8 mouse cellular contexts compared by ENCODE assay signal in the genomic region with DNA sequence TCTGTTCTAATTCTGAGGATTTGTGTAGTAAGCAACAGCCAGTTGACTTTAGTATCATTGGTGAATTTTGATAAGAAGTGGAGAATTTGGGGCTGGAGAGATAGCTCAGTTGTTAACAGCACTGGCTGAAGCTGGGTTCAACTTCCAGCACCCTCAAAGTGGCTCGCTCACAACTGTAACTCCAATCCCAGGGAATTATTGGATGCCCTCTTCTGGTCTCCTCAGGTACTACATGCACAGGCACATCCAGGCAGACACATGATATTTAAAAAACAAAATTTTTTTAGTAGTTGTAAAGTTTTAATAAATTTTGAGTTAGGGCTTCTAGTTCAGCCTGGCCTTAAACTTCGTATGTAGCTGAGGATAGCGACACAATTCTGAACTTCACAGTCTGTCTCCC. TPM values are rescaled to one million over a fixed set of nuclear protein-coding genes. Genes with fewer than 3 reads are reported as not detected.
DNase-seq lines count a peak whose midpoint lies in the region; ATAC-seq and TF ChIP-seq lines count a peak whose summit lies in the region.

No protein-coding gene starts in this region.

- peak; percentile 25 to 69 for DNase-seq in heart, adult 18-20 months
- peak in 1 of 2 experiments; percentile 22 for DNase-seq in spleen, adult 2 months (ENCODE audit: low read depth in 1 of 2, low spot score in 2 of 2)
- DNase-seq in spleen, adult 12 weeks (ENCODE audit: low spot score), result no peak
- DNase-seq in c-Kit-negative CD71-positive TER-119-positive erythroid progenitor cells, embryonic 14.5 days (ENCODE audit: low read depth, low spot score), result peak; percentile 19
- DNase-seq in gastrocnemius, postnatal 14 days, result peak; percentile 20
- peak; percentile 69 for DNase-seq in limb, embryonic 11.5 days (ENCODE audit: low spot score)
- DNase-seq in spleen, postnatal 10 days (ENCODE audit: low spot score in 2 of 2), result peak; percentile 34 to 54

- H3K27me3 ChIP-seq in heart, embryonic 11.5 days (ENCODE audit: control insufficient read depth, insufficient read depth, low read length), result no peaks in the 10 kb centered on the region
- no peaks in the 10 kb centered on the region for H3K27me3 ChIP-seq in spleen, adult 2 months (ENCODE audit: control insufficient read depth, insufficient read depth, low read length)
- H3K27me3 ChIP-seq in limb, embryonic 11.5 days (ENCODE audit: control insufficient read depth, insufficient read depth, low read length), result no peaks in the 10 kb centered on the region

- peak; percentile 5; the same call in 1 of the 2 replicates for TF ChIP-seq CTCF in spleen, adult 2 months (IDR thresholded peaks at IDR 0.05; ENCODE audit: extremely low read depth, insufficient read depth, insufficient read length, insufficient replicate concordance)

- H3K4me2 ChIP-seq in heart, embryonic 11.5 days, result no peak overlapping the region
- H3K4me2 ChIP-seq in limb, embryonic 11.5 days (ENCODE audit: low read depth, severe bottlenecking), result no peak overlapping the region

- no peaks in the 10 kb centered on the region for H3K4me1 ChIP-seq in heart, embryonic 11.5 days (ENCODE audit: control insufficient read depth, insufficient read depth, low read length)
- no peaks in the 10 kb centered on the region for H3K4me1 ChIP-seq in spleen, adult 2 months (ENCODE audit: control insufficient read depth, insufficient read depth, insufficient read length)
- H3K4me1 ChIP-seq in limb, embryonic 11.5 days (ENCODE audit: control insufficient read depth, insufficient read depth, low read length), result no peaks in the 10 kb centered on the region

- no peaks in the 10 kb centered on the region for H3K9me3 ChIP-seq in heart, embryonic 11.5 days (replicated peaks; ENCODE audit: control insufficient read depth, low read length)
- no peaks in the 10 kb centered on the region for H3K9me3 ChIP-seq in limb, embryonic 11.5 days (ENCODE audit: control insufficient read depth, low read length)

- TF ChIP-seq POLR2A in spleen, adult 2 months (IDR thresholded peaks at IDR 0.05; ENCODE audit: low read depth, low read length), result no peak

- no peak overlapping the region for H3K4me3 ChIP-seq in heart, embryonic 11.5 days (ENCODE audit: low read depth, low read length)
- no peak overlapping the region for H3K4me3 ChIP-seq in spleen, adult 2 months (ENCODE audit: extremely low read depth, insufficient read depth, insufficient read length)
- no peak overlapping the region for H3K4me3 ChIP-seq in limb, embryonic 11.5 days (ENCODE audit: low read depth, low read length)

- WGBS in heart, embryonic 11.5 days (ENCODE audit: insufficient replicate concordance), result 44% methylated on average over 3 of the region's 3 CpGs
- WGBS in spleen, adult 2 months, result 60% methylated on average over 3 of the region's 3 CpGs
- WGBS in limb, embryonic 11.5 days, result 48% methylated on average over 3 of the region's 3 CpGs

- H3K27ac ChIP-seq in heart, embryonic 11.5 days (ENCODE audit: low read depth, low read length), result no peak overlapping the region
- no peak overlapping the region for H3K27ac ChIP-seq in spleen, adult 2 months (ENCODE audit: insufficient read depth, low read length)
- no peak overlapping the region for H3K27ac ChIP-seq in limb, embryonic 11.5 days (replicated peaks; ENCODE audit: low read depth, low read length)

- peaks cover 2% of the 10 kb centered on the region for H3K36me3 ChIP-seq in heart, embryonic 11.5 days (ENCODE audit: control insufficient read depth, insufficient read depth, low read length)
- H3K36me3 ChIP-seq in spleen, adult 2 months (ENCODE audit: control insufficient read depth, insufficient read depth, low read length), result peaks cover 2% of the 10 kb centered on the region; the same call in 1 of the 2 replicates
- H3K36me3 ChIP-seq in limb, embryonic 11.5 days (ENCODE audit: control insufficient read depth, insufficient read depth, low read length), result no peaks in the 10 kb centered on the region

- no peak for ATAC-seq in heart, embryonic 11.5 days (replicated peaks; ENCODE audit: insufficient number of reproducible peaks, low FRiP score, low TSS enrichment)
- ATAC-seq in limb, embryonic 11.5 days (ENCODE audit: insufficient number of reproducible peaks, low FRiP score, low TSS enrichment, low read depth), result no peak

- intact Hi-C loops in gastrocnemius, postnatal 14 days (cut with DNase I; ENCODE audit: low total_unique reads), result loop anchor here (10.0 kb wide), 1 partner anchor 491 kb away; no protein-coding TSS in a partner anchor

- no peak overlapping the region for H3K9ac ChIP-seq in heart, embryonic 11.5 days (ENCODE audit: low read depth, low read length)
- no peak overlapping the region for H3K9ac ChIP-seq in limb, embryonic 11.5 days (ENCODE audit: low read length)

RNA-seq across cellular contexts. Expression of gene Hells, which starts 15.0 kb away (rescaled TPM):
- total RNA-seq in heart, adult 18-20 months (2021), result 1 to 10 TPM in 1 of 2 experiments, under 1 TPM in 1; 0.97 to 1.5 TPM
- polyA plus RNA-seq in heart, embryonic 11.5 days (2014; fragmentation: Nextera tagmentation; extraction: Ambion mirVana), result 35.1 and 36.1 TPM in 2 replicates
- polyA plus RNA-seq in spleen, adult 2 months (2012; rRNA removed), result 0.79 and 0.87 TPM in 2 replicates
- 1 to 10 TPM; 1.2 to 2.9 TPM for total RNA-seq in gastrocnemius, postnatal 14 days (2021)
- 93.2 and 111 TPM in 2 replicates for polyA plus RNA-seq in limb, embryonic 11.5 days (2014; fragmentation: Nextera tagmentation; extraction: Ambion mirVana)

Comparison
In these comparisons a context has a peak if more than half of its experiments do, and no peak if none do; other contexts are left out.
1. RNA of gene Hells, which starts 15.0 kb away (polyA plus RNA-seq): 93.2 to 111 TPM in limb, embryonic 11.5 days and 35.1 to 36.1 TPM in heart, embryonic 11.5 days; 0.79 to 0.87 TPM in spleen, adult 2 months; every median in the first group is over 10 times any median in the second.